ENCODE assay signal across 24 mouse cellular contexts in genomic region chr6:6848541-6848940, GRCm38 (mm10). TPM values are rescaled to one million over a fixed set of nuclear protein-coding genes. Genes with fewer than 3 reads are reported as not detected.
"Had no signal": no experiment of that assay in that cellular context is flagged by ENCODE, and none has a peak within 500 bp of the region (broad histone marks: within the 10 kb centered on the region; RNA-seq: fewer than 3 reads in every experiment).

No protein-coding gene starts in this region.

- H3K4me1 ChIP-seq: midbrain, embryonic 13.5 days; midbrain, embryonic 15.5 days; neural tube, embryonic 13.5 days; neural tube, embryonic 15.5 days had no signal

- H3K9me3 ChIP-seq: midbrain, embryonic 10.5 days; midbrain, embryonic 13.5 days; midbrain, embryonic 15.5 days; neural tube, embryonic 13.5 days; neural tube, embryonic 15.5 days had no signal

- H3K4me2 ChIP-seq: lung, embryonic 14.5 days; midbrain, embryonic 13.5 days; midbrain, embryonic 15.5 days; neural tube, embryonic 13.5 days; neural tube, embryonic 15.5 days had no signal

- H3K36me3 ChIP-seq: midbrain, embryonic 10.5 days; midbrain, embryonic 13.5 days; midbrain, embryonic 15.5 days; neural tube, embryonic 13.5 days; neural tube, embryonic 15.5 days had no signal

- DNase-seq: lung, adult 18-20 months; lung, embryonic 14.5 days; lung, postnatal 10 days; lung, postnatal 4 days; retina, postnatal 1 day; right cerebral cortex, adult 18-20 months; right cerebral cortex, postnatal 25 days; right cerebral cortex, postnatal 4 days; spleen, adult 18-20 months; thymus, adult 18-20 months; thymus, postnatal 14 days; thymus, postnatal 36 days had no signal

- ATAC-seq: midbrain, embryonic 13.5 days; midbrain, embryonic 15.5 days had no signal

- H3K27ac ChIP-seq: midbrain, embryonic 10.5 days; midbrain, embryonic 13.5 days; midbrain, embryonic 15.5 days; neural tube, embryonic 13.5 days; neural tube, embryonic 15.5 days had no signal

- H3K9ac ChIP-seq: lung, embryonic 14.5 days; midbrain, embryonic 13.5 days; midbrain, embryonic 15.5 days; neural tube, embryonic 13.5 days; neural tube, embryonic 15.5 days had no signal

- H3K4me3 ChIP-seq: midbrain, embryonic 10.5 days; midbrain, embryonic 13.5 days; midbrain, embryonic 15.5 days; myocyte; neural tube, embryonic 13.5 days; neural tube, embryonic 15.5 days had no signal

RNA-seq across cellular contexts. Expression of gene Dlx6, which starts 14.6 kb away (rescaled TPM):
- total RNA-seq: megakaryocyte, adult 5-6 weeks; megakaryocyte-erythroid progenitor cell, adult 5-6 weeks had no signal
- polyA plus RNA-seq: lung, embryonic 14.5 days; lung, embryonic 16.5 days; myocyte; neural tube, embryonic 11.5 days; neural tube, embryonic 13.5 days; neural tube, embryonic 15.5 days; small intestine, adult 2 months; thymus, postnatal 0 days had no signal

RNA-seq across cellular contexts. Expression of gene Dlx5, which starts 33.3 kb away (rescaled TPM):
- total RNA-seq: megakaryocyte, adult 5-6 weeks; megakaryocyte-erythroid progenitor cell, adult 5-6 weeks had no signal
- polyA plus RNA-seq: myocyte; small intestine, adult 2 months had no signal
